Mouse (Mus musculus): ENCODE data around the gene Nostrin. TPM values are rescaled to one million over a fixed set of nuclear protein-coding genes. Genes with fewer than 3 reads are reported as not detected.

The Nostrin gene
- total RNA-seq, 1 experiment from 2014 or later = 1.7 TPM

Other genes with a start within 250 kb of the Nostrin start
- gene Spc25, start 70.4 kb downstream of the Nostrin start, total RNA-seq (2017) = 4.8 and 5.6 TPM in 2 replicates
- gene G6pc2, start 75.3 kb downstream of the Nostrin start, total RNA-seq (2017) = not detected in 2 replicates
- 0.35 and 0.49 TPM in 2 replicates for gene Abcb11, start 206.8 kb downstream of the Nostrin start, total RNA-seq (2017)
- 107 and 115 TPM in 2 replicates for gene Dhrs9, start 244.6 kb downstream of the Nostrin start, total RNA-seq (2017)